Mouse (Mus musculus) heart, embryonic 15.5 days (tissue): ENCODE measurements around the gene Rae1. TPM values are rescaled to one million over a fixed set of nuclear protein-coding genes. Genes with fewer than 3 reads are reported as not detected.

Experiments used
- polyA plus RNA-seq: library from polyadenylated mRNA; unstranded; fragments of >200 nt; fragmentation: Nextera tagmentation; extraction: Ambion mirVana; gene quantifications from 2 replicates; pipeline ENCODE4 v1.2.1, GENCODE M21; 2015

Gene Rae1
- polyA plus RNA-seq, 1 experiment from 2014 or later = 84.8 TPM

Other genes with a start within 250 kb of the Rae1 start
- gene Bmp7, start 59.8 kb upstream of the Rae1 start, polyA plus RNA-seq = 31.3 and 35.1 TPM in 2 replicates
- gene Spo11, start 22.4 kb upstream of the Rae1 start, polyA plus RNA-seq = 0.74 TPM in 1 of 2 replicates, not detected in the other
- gene Rbm38, start 20.4 kb downstream of the Rae1 start, polyA plus RNA-seq = 108 and 120 TPM in 2 replicates
- 0.66 and 0.94 TPM in 2 replicates for gene Ctcfl, start 119.4 kb downstream of the Rae1 start, polyA plus RNA-seq
- gene Pck1, start 152.9 kb downstream of the Rae1 start, polyA plus RNA-seq = 0.10 and 0.16 TPM in 2 replicates
- 0.68 and 2.3 TPM in 2 replicates for gene Zbp1, start 218.8 kb downstream of the Rae1 start, polyA plus RNA-seq